Mouse (Mus musculus) midbrain, embryonic 16.5 days (tissue): ENCODE measurements around the gene Apoa4. TPM values are rescaled to one million over a fixed set of nuclear protein-coding genes. Genes with fewer than 3 reads are reported as not detected.

Experiments
- ATAC-seq: fragments of 200-750 bp; cut with Nextera tagmentation; 2 replicates; pipeline ENCODE4 v1.8.0; 2017; ENCODE audit warnings: moderate TSS enrichment
- H3K27ac ChIP-seq: fragments of 300-500 bp; sonication (generic); 2 replicates; pipeline ENCODE4 v1.5.1; 2014; ENCODE audit warnings: mild to moderate bottlenecking, low read length, mixed read lengths
- H3K27me3 ChIP-seq: fragments of 300-500 bp; sonication (generic); 2 replicates; pipeline ENCODE4 v1.6.1; 2014; ENCODE audit warnings: low read depth, low read length, mixed read lengths; ENCODE audit not compliant: control insufficient read depth, insufficient read depth
- H3K36me3 ChIP-seq: fragments of 300-500 bp; sonication (generic); 2 replicates; pipeline ENCODE4 v1.6.1; 2014; ENCODE audit warnings: mild to moderate bottlenecking, low read length, moderate library complexity, mixed read lengths; ENCODE audit not compliant: control insufficient read depth, insufficient read depth
- H3K4me1 ChIP-seq: fragments of 300-500 bp; sonication (generic); 2 replicates; pipeline ENCODE4 v1.6.1; 2014; ENCODE audit warnings: mild to moderate bottlenecking, low read length, mixed read lengths; ENCODE audit not compliant: control insufficient read depth, insufficient read depth
- H3K4me2 ChIP-seq: fragments of 300-500 bp; sonication (generic); 2 replicates; pipeline ENCODE4 v1.6.1; 2014; ENCODE audit warnings: mild to moderate bottlenecking, low read length, mixed read lengths
- H3K4me3 ChIP-seq: fragments of 300-500 bp; sonication (generic); 2 replicates; pipeline ENCODE4 v1.5.1; 2014; ENCODE audit warnings: low read depth, mild to moderate bottlenecking, low read length, moderate library complexity, mixed read lengths
- H3K9ac ChIP-seq: fragments of 300-500 bp; sonication (generic); 2 replicates; pipeline ENCODE4 v1.6.1; 2014; ENCODE audit warnings: low read depth, low read length, mixed read lengths
- H3K9me3 ChIP-seq: fragments of 300-500 bp; sonication (generic); replicated peaks from 2 replicates; pipeline ENCODE4 v1.6.1; 2014; ENCODE audit warnings: mild to moderate bottlenecking, low read length, mixed read lengths; ENCODE audit not compliant: control insufficient read depth, poor library complexity, severe bottlenecking
- WGBS: fragments of 180-500 bp; shearing (Covaris S2); extraction: QIAGEN DNeasy Blood & Tissue Kit; methylation state at CpG from one replicate; pipeline ENCODE4 v1.1.7; 2014; 5-methylcytosine and 5-hydroxymethylcytosine counted together
- polyA plus RNA-seq: library from polyadenylated mRNA; unstranded; fragments of >200 nt; fragmentation: Nextera tagmentation; extraction: Ambion mirVana; gene quantifications from 2 replicates; pipeline ENCODE4 v1.2.1, GENCODE M21; 2015

Gene Apoa4
- polyA plus RNA-seq, 1 experiment from 2014 or later = not detected

DNA sequence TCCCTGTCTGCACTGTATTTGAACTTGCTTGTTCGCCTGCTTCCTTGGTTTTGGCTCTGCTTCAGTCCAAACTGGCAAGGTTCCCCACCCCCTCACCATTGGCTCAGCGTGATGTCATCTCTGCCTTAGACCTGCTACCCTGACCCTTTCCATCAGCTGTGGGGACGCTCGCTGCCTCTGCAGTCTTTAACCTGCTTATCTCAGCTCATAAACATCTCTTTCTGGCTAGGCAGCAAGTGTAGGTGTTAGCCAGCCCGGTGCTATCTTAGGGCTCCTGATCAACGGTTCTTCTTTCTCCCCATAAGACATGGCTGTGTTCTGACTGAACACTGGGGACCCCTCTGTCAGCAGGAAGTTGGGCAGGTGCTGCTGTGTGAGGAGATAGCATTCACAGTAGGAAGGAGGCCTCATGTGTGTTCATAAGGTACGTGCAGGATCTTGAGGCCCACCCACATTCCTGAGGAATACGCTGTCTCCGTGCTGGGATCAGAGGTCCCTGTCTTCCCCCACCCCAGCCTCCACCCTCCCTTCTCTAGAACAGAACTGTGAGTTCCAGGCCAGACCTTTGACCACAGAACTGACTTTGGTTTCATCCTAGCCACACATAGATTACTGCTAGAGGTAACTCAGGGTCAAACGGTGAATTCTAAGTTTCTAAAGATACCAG, 33.5 kb upstream of the Apoa4 start:
- no peak overlapping the region for H3K4me2 ChIP-seq
- H3K4me3 ChIP-seq = no peak overlapping the region
- no peak overlapping the region for H3K27ac ChIP-seq
- no peaks in the 10 kb centered on the region for H3K27me3 ChIP-seq
- peaks cover 24% of the 10 kb centered on the region for H3K36me3 ChIP-seq
- no peak overlapping the region for H3K9ac ChIP-seq
- no peaks in the 10 kb centered on the region for H3K4me1 ChIP-seq
- 93% methylated on average over 10 of the region's 10 CpGs for WGBS
- H3K9me3 ChIP-seq = no peaks in the 10 kb centered on the region
- no peak for ATAC-seq

DNA sequence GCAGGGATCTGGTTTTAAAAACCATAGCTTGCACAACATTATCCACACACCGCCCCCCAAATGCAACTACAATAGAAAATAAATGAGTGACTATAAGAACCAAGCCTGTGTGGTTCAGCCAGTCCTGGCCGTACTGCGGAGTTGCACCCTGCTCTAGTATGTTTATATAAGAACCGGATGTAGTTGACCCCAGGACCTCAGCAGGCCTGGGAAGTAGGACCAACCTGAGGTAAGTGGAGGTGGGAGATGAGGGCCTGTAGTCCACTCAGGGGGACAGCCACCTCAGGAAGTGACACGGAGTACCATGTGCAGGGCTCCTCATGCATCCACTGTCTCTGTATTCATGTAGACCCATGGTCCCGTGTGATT, 33.0 kb upstream of the Apoa4 start:
- Histone ChIP-seq H3K9ac (no peak overlapping the region), H3K27ac (no peak overlapping the region), H3K9me3 (no peaks in the 10 kb centered on the region), H3K36me3 (peaks cover 30% of the 10 kb centered on the region), H3K27me3 (no peaks in the 10 kb centered on the region), H3K4me3 (no peak overlapping the region), H3K4me1 (no peaks in the 10 kb centered on the region), H3K4me2 (no peak overlapping the region)
- WGBS = 92% methylated on average over 6 of the region's 6 CpGs
- no peak for ATAC-seq

DNA sequence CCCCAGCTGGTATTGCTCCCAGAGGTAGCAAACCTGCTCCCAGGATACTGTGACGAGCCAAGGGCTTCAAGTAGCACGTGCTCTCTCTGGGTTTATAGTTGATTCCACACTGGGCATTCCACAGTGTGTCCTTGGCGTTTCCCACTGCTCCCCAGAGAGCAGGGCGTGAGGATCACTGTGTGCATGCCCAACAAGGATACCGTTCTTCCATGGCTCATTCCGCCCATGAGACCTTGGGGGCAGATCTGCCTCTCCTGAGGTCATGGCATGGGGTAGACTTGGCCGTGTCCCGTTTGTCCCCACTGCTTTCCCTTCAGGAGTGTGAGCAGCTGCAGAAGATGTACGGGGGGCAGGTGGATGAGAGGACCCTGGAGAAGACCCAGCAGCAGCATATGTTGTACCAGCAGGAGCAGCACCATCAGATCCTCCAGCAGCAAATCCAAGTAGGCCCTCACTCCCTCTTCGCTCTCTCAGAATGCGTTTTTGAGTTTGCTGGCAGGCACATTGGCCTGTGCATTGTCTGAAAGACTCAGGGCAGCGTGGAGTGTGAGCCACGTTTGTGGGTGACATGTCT, 32.0 kb upstream of the Apoa4 start:
- no peak overlapping the region for H3K4me3 ChIP-seq
- H3K9me3 ChIP-seq = no peaks in the 10 kb centered on the region
- no peak overlapping the region for H3K4me2 ChIP-seq
- H3K4me1 ChIP-seq = no peaks in the 10 kb centered on the region
- no peak for ATAC-seq
- H3K36me3 ChIP-seq = peaks cover 35% of the 10 kb centered on the region
- H3K27ac ChIP-seq = no peak overlapping the region
- H3K9ac ChIP-seq = no peak overlapping the region
- WGBS = 90% methylated on average over 13 of the region's 13 CpGs
- no peaks in the 10 kb centered on the region for H3K27me3 ChIP-seq

DNA sequence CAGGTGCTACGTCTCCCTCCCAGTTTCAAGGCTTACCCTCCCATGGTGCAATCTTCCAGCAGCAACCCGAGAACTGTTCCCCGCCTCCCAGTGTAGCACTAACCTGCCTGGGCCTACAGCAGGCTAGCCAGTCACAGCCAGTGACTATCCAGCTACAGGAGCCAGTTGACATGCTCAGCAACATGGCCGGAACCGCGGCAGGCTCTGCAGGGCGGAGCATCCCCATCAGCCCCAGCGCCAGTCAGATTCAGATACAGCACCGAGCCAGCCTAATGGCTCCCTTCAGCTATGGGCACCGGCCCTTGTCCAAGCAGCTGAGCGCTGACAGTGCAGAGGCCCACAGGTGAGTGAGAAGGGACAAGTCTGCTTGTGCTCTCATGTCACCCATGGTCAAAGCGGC, 30.0 kb upstream of the Apoa4 start:
- Histone ChIP-seq H3K36me3 (peaks cover 36% of the 10 kb centered on the region), H3K4me2 (no peak overlapping the region)

DNA sequence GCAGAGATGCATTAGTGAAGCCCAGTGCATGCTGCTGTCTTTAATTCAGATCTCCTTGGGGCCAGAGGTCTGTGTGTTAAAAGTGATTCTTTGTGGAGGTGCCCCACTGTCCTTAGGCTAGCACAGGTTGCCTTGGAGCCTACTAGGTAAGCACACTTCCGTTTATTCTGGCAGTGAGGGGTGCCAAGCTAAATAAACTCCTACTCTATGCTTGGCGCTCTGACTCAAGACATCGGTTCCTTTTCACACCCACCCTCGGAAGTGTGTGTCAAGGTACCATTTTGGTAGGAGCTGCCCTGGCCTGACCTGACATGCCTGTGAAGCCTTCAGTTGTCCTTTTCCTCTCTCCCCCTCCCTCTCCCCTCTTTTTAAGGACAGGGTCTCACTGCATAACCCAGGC, 26.2 kb upstream of the Apoa4 start:
- H3K9me3 ChIP-seq = no peaks in the 10 kb centered on the region
- H3K9ac ChIP-seq = no peak overlapping the region
- H3K4me3 ChIP-seq = no peak overlapping the region
- ATAC-seq = no peak
- H3K4me1 ChIP-seq = no peaks in the 10 kb centered on the region
- H3K4me2 ChIP-seq = no peak overlapping the region
- H3K27me3 ChIP-seq = no peaks in the 10 kb centered on the region
- H3K36me3 ChIP-seq = peaks cover 30% of the 10 kb centered on the region
- 86% methylated on average over 4 of the region's 4 CpGs for WGBS
- no peak overlapping the region for H3K27ac ChIP-seq

More for the DNA sequence above, 30.0 kb upstream of the Apoa4 start:
- no peaks in the 10 kb centered on the region for H3K9me3 ChIP-seq
- no peaks in the 10 kb centered on the region for H3K4me1 ChIP-seq
- no peak overlapping the region for H3K27ac ChIP-seq
- H3K9ac ChIP-seq = no peak overlapping the region
- no peak for ATAC-seq
- H3K27me3 ChIP-seq = no peaks in the 10 kb centered on the region
- no peak overlapping the region for H3K4me3 ChIP-seq
- WGBS = 92% methylated on average over 12 of the region's 12 CpGs

DNA sequence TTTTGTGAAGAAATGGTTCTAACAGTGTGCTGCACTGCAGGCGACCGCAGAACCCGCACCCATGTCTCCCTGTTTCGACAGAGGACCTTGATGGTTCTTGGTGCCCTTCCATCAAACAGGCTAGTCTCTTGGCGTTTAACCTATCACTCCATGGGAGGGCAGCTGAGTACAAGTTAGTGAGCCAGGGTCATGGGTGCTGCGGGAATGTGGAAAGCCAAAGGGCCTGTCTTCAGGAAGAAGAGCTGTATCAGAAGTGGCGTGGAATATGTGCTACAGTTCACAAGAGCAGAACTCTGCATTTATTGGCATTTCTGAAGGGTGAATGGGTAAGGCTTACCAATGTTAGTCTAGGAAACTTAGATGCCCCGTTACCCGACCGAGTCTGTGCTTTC, 25.6 kb upstream of the Apoa4 start:
- Histone ChIP-seq H3K36me3 (peaks cover 31% of the 10 kb centered on the region), H3K4me3 (no peak overlapping the region), H3K27me3 (no peaks in the 10 kb centered on the region), H3K9me3 (no peaks in the 10 kb centered on the region), H3K27ac (no peak overlapping the region), H3K4me2 (no peak overlapping the region), H3K9ac (no peak overlapping the region), H3K4me1 (no peaks in the 10 kb centered on the region)
- no peak for ATAC-seq
- whole genome bisulfite sequencing = 95% methylated on average over 10 of the region's 10 CpGs

DNA sequence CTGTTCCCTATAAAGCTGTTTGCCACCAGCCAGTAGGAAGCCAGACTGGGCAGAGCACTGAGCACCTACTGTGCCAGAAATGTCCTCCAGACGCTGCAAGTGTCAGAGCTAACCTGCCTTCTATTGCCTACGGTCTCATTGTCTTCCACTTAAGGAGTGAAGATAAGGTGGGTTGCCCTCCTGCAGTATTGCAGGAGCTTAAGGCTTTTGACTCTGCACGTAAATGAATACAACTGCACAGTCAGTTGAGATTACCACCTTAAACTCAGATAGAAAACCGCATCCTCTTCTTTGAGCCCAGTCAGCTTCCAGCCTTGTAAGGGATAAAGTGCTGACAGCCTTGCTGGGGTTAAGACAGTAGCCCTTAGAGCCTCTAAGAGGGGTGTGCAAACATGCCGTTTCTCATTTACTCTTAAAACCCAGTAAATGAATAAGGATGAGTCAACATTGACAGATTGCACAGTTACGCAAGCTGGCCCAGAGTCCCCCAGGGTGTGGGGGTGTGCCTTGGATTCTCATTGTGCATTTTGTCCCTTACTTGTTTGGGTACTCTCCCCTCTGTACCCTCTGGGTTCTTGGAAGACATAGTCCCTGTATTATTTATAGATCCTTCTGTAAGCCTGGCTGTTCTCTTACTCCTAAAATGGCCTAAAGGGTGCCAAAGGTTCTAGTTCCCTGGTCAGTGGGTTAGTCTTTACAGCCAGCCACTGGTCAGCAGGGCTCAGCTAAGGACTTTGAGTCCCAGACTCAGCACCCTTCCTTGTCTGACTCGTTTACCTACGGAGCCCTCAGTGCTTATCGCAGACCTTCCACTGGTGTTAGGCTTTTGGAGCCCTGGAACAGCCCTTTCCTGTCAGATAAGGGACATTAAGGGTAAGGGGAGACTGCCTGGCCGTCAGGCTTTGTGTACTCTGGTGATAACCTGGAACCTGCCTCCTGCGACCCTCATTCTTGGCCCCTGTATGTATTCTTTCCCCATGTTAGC, 24.9 kb upstream of the Apoa4 start:
- Histone ChIP-seq H3K4me3 (no peak overlapping the region), H3K9ac (no peak overlapping the region), H3K9me3 (no peaks in the 10 kb centered on the region), H3K4me2 (no peak overlapping the region), H3K27ac (no peak overlapping the region), H3K4me1 (no peaks in the 10 kb centered on the region), H3K36me3 (peaks cover 30% of the 10 kb centered on the region), H3K27me3 (no peaks in the 10 kb centered on the region)
- WGBS = 87% methylated on average over 11 of the region's 11 CpGs
- no peak for ATAC-seq

DNA sequence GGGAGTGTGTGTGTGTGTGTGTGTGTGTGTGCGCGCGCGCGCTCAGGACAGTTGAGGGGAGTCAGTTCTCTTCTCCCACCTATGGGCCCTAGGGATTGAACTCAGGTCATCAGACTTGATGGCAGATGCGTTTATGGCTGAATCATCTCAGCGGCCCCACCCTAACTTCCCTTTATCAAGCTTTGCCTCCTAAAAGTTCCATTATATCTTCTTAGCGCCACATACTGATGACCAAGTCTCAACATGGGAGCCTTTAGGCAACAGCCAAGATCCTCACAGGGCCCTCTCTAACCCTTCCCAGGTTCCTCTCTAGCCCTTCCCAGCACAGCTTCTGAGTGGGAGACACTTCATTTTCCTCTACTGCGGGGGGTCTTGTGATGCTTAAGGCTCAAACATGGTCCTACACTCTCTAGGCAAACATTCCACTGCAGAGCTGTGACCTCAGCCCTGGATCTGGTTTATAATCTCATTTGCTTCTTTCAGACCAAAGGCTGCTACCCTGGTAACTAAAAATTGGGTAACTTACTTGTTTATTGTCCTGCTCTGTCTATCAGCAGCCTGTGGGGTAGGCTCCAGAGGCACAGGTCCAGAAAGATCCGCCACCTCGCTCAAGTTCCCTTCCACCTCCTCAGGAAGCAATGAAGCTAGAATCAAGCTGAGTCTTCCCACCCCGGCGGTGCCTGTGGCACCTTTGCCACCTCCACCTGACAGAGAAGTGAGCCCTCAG, 23.6 kb upstream of the Apoa4 start:
- H3K4me2 ChIP-seq = no peak overlapping the region
- no peaks in the 10 kb centered on the region for H3K27me3 ChIP-seq
- H3K4me1 ChIP-seq = no peaks in the 10 kb centered on the region
- no peak overlapping the region for H3K4me3 ChIP-seq
- WGBS = 98% methylated on average over 13 of the region's 13 CpGs
- no peaks in the 10 kb centered on the region for H3K9me3 ChIP-seq
- ATAC-seq = no peak
- no peak overlapping the region for H3K9ac ChIP-seq
- peaks cover 28% of the 10 kb centered on the region for H3K36me3 ChIP-seq
- H3K27ac ChIP-seq = no peak overlapping the region
